Mouse (Mus musculus): ENCODE data around the gene Rdh11. TPM values are rescaled to one million over a fixed set of nuclear protein-coding genes. Genes with fewer than 3 reads are reported as not detected.

Gene Rdh11
- total and polyA plus RNA-seq, 2 experiments, result 46.4 to 60.5 TPM

GRCm38 (mm10) chr12:79138999-79139398 lies 53.1 kb downstream of the Rdh11 start:
- DNase-seq (ENCODE audit: extremely low read depth, low read depth, low spot score), result no peak
- H3K4me3 ChIP-seq (ENCODE audit: insufficient read depth, low read depth, low read length), result no peak overlapping the region
- H3K27ac ChIP-seq (replicated peaks; ENCODE audit: insufficient read depth, low read depth, low read length), result no peak overlapping the region
- no peaks in the 10 kb centered on the region for H3K4me1 ChIP-seq (ENCODE audit: control insufficient read depth, insufficient read depth, low read length)
- 0 out of 2 replicates have a peak, but pooled peaks cover 2% of the 10 kb centered on the region for H3K27me3 ChIP-seq (ENCODE audit: control insufficient read depth, insufficient read depth, low read length)
- H3K36me3 ChIP-seq (ENCODE audit: control insufficient read depth, insufficient read depth, low read length), result no peaks in the 10 kb centered on the region
- TF ChIP-seq CTCF (IDR thresholded peaks at IDR 0.05; ENCODE audit: low read depth, low read length) (no peak), POLR2A (IDR thresholded peaks at IDR 0.05; ENCODE audit: extremely low read depth, insufficient read depth, low read length) (no peak)
- no peak overlapping the region for H3K9ac ChIP-seq (ENCODE audit: low read depth, low read length)
- no peaks in the 10 kb centered on the region for H3K79me2 ChIP-seq (ENCODE audit: control insufficient read depth, insufficient read depth, low read length)

GRCm38 (mm10) chr12:79136949-79137348 lies 55.1 kb downstream of the Rdh11 start:
- no peaks in the 10 kb centered on the region for H3K36me3 ChIP-seq (ENCODE audit: control insufficient read depth, insufficient read depth, low read length)
- no peak for DNase-seq (ENCODE audit: extremely low read depth, low read depth, low spot score)
- TF ChIP-seq CTCF (IDR thresholded peaks at IDR 0.05; ENCODE audit: low read depth, low read length) (no peak), POLR2A (IDR thresholded peaks at IDR 0.05; ENCODE audit: extremely low read depth, insufficient read depth, low read length) (no peak)
- H3K4me1 ChIP-seq (ENCODE audit: control insufficient read depth, insufficient read depth, low read length), result no peaks in the 10 kb centered on the region
- no peak overlapping the region for H3K27ac ChIP-seq (replicated peaks; ENCODE audit: insufficient read depth, low read depth, low read length)
- H3K4me3 ChIP-seq (ENCODE audit: insufficient read depth, low read depth, low read length), result no peak overlapping the region
- H3K9ac ChIP-seq (ENCODE audit: low read depth, low read length), result no peak overlapping the region
- no peaks in the 10 kb centered on the region for H3K79me2 ChIP-seq (ENCODE audit: control insufficient read depth, insufficient read depth, low read length)
- H3K27me3 ChIP-seq (ENCODE audit: control insufficient read depth, insufficient read depth, low read length), result peaks cover 6% of the 10 kb centered on the region; the same call in 1 of the 2 replicates
- 79% methylated on average over 7 of the region's 7 CpGs for WGBS

DNA sequence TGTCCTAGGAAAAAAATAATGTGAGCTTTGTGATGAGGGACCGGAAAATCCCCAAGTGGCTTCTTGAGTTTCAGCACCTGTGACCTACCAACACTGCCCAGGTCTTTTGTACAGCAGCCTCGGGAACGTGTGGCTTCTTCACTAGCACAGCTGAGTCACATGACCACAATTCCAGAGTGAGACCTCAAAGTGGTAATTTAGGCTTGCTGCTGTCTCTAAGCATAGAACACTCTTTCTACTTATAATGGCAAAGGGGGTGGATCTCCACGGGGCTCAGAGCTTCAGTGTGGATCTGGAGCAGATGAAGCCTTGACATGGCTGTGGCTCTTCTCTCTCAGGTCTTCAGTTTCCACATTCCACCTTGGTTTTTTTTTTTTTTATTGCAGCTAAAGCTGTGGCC lies 57.0 kb downstream of the Rdh11 start:
- H3K9ac ChIP-seq (ENCODE audit: low read depth, low read length), result no peak overlapping the region
- DNase-seq (ENCODE audit: extremely low read depth, low read depth, low spot score), result no peak
- H3K36me3 ChIP-seq (ENCODE audit: control insufficient read depth, insufficient read depth, low read length), result no peaks in the 10 kb centered on the region
- peaks cover 7% of the 10 kb centered on the region; the same call in 1 of the 2 replicates for H3K4me1 ChIP-seq (ENCODE audit: control insufficient read depth, insufficient read depth, low read length)
- H3K79me2 ChIP-seq (ENCODE audit: control insufficient read depth, insufficient read depth, low read length), result no peaks in the 10 kb centered on the region
- H3K27ac ChIP-seq (replicated peaks; ENCODE audit: insufficient read depth, low read depth, low read length), result no peak overlapping the region
- no peak overlapping the region for H3K4me3 ChIP-seq (ENCODE audit: insufficient read depth, low read depth, low read length)
- TF ChIP-seq CTCF (IDR thresholded peaks at IDR 0.05; ENCODE audit: low read depth, low read length) (no peak), POLR2A (IDR thresholded peaks at IDR 0.05; ENCODE audit: extremely low read depth, insufficient read depth, low read length) (no peak)
- peaks cover 13% of the 10 kb centered on the region; the same call in 1 of the 2 replicates for H3K27me3 ChIP-seq (ENCODE audit: control insufficient read depth, insufficient read depth, low read length)
- WGBS, result 45% methylated on average over 4 of the region's 4 CpGs

GRCm38 (mm10) chr12:79134676-79135075 lies 57.4 kb downstream of the Rdh11 start:
- H3K9ac ChIP-seq (ENCODE audit: low read depth, low read length), result no peak overlapping the region
- peaks cover 13% of the 10 kb centered on the region; the same call in 1 of the 2 replicates for H3K27me3 ChIP-seq (ENCODE audit: control insufficient read depth, insufficient read depth, low read length)
- 46% methylated on average over 8 of the region's 8 CpGs for WGBS
- no peak overlapping the region for H3K4me3 ChIP-seq (ENCODE audit: insufficient read depth, low read depth, low read length)
- peaks cover 7% of the 10 kb centered on the region; the same call in 1 of the 2 replicates for H3K4me1 ChIP-seq (ENCODE audit: control insufficient read depth, insufficient read depth, low read length)
- no peak for DNase-seq (ENCODE audit: extremely low read depth, low read depth, low spot score)
- TF ChIP-seq POLR2A (IDR thresholded peaks at IDR 0.05; ENCODE audit: extremely low read depth, insufficient read depth, low read length) (no peak), CTCF (IDR thresholded peaks at IDR 0.05; ENCODE audit: low read depth, low read length) (no peak)
- no peaks in the 10 kb centered on the region for H3K36me3 ChIP-seq (ENCODE audit: control insufficient read depth, insufficient read depth, low read length)
- H3K27ac ChIP-seq (replicated peaks; ENCODE audit: insufficient read depth, low read depth, low read length), result no peak overlapping the region
- H3K79me2 ChIP-seq (ENCODE audit: control insufficient read depth, insufficient read depth, low read length), result no peaks in the 10 kb centered on the region

DNA sequence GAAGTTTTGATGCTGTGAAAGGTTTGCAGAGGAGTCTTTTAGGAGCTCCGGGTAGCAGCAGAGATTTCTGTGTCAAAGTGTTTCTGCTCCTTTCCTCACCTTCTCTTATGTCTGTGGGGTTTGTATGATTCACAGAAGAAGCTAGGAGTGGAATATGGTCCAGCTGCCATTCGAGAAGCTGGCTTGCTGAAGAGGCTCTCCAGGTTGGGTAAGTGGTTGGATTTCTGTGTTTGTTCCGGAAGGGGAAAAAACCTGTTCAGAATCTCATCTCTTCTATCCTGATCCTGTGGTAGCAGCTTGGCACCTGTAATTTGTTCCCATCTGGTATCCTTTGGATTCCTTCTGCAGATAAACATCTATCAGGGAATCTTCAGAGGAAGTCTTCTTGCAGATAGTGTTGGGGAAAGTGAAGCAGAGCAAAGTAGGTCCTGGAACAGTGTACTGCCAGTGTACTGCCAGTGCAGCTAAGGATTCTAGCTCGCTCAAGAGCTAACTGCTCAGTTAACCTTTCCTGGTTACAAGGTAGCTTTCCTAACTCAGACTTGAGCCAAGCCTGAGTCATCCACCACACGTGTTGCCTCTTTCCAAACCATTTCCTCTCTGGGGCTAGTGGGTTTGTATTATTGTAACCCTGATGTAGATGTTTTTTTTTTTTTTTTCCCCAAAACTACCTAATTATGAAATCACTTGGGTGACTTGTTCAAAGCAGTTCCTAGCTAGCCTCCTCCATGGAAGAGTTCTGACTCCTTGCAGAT lies 60.2 kb downstream of the Rdh11 start:
- H3K27ac ChIP-seq (replicated peaks; ENCODE audit: insufficient read depth, low read depth, low read length), result no peak overlapping the region
- H3K4me1 ChIP-seq (ENCODE audit: control insufficient read depth, insufficient read depth, low read length), result peaks cover 7% of the 10 kb centered on the region; the same call in 1 of the 2 replicates
- DNase-seq (ENCODE audit: extremely low read depth, low read depth, low spot score), result no peak
- H3K4me3 ChIP-seq (ENCODE audit: insufficient read depth, low read depth, low read length), result no peak overlapping the region
- no peaks in the 10 kb centered on the region for H3K36me3 ChIP-seq (ENCODE audit: control insufficient read depth, insufficient read depth, low read length)
- no peak overlapping the region for H3K9ac ChIP-seq (ENCODE audit: low read depth, low read length)
- WGBS, result 41% methylated on average over 5 of the region's 5 CpGs
- no peaks in the 10 kb centered on the region for H3K79me2 ChIP-seq (ENCODE audit: control insufficient read depth, insufficient read depth, low read length)
- TF ChIP-seq CTCF (IDR thresholded peaks at IDR 0.05; ENCODE audit: low read depth, low read length), result no peak
- TF ChIP-seq POLR2A (IDR thresholded peaks at IDR 0.05; ENCODE audit: extremely low read depth, insufficient read depth, low read length), result no peak
- peaks cover 13% of the 10 kb centered on the region; the same call in 1 of the 2 replicates for H3K27me3 ChIP-seq (ENCODE audit: control insufficient read depth, insufficient read depth, low read length)

- TF ChIP-seq POLR2A (IDR thresholded peaks at IDR 0.05; ENCODE audit: extremely low read depth, insufficient read depth, low read length) (no peak), CTCF (IDR thresholded peaks at IDR 0.05; ENCODE audit: low read depth, low read length) (no peak)
- Histone ChIP-seq H3K79me2 (ENCODE audit: control insufficient read depth, insufficient read depth, low read length) (no peaks in the 10 kb centered on the region), H3K36me3 (ENCODE audit: control insufficient read depth, insufficient read depth, low read length) (no peaks in the 10 kb centered on the region), H3K27me3 (ENCODE audit: control insufficient read depth, insufficient read depth, low read length) (peaks cover 13% of the 10 kb centered on the region; the same call in 1 of the 2 replicates), H3K4me3 (ENCODE audit: insufficient read depth, low read depth, low read length) (peak overlapping the region; percentile 23; the same call in 1 of the 2 replicates), H3K9ac (ENCODE audit: low read depth, low read length) (no peak overlapping the region), H3K27ac (replicated peaks; ENCODE audit: insufficient read depth, low read depth, low read length) (no peak overlapping the region), H3K4me1 (ENCODE audit: control insufficient read depth, insufficient read depth, low read length) (peaks cover 7% of the 10 kb centered on the region; the same call in 1 of the 2 replicates)
- DNase-seq (ENCODE audit: extremely low read depth, low read depth, low spot score), result no peak
- 3% methylated on average over 22 of the region's 22 CpGs for WGBS
Measured at GRCm38 (mm10) chr12:79131178-79131675, 60.9 kb downstream of the Rdh11 start.
